26 mouse cellular contexts compared by ENCODE assay signal in genomic region chr14:59891491-59891890, GRCm38 (mm10).
DNase-seq lines count a peak whose midpoint lies in the region; ATAC-seq and TF ChIP-seq lines count a peak whose summit lies in the region.
"Had no signal": no experiment of that assay in that cellular context is flagged by ENCODE, and none has a peak within 500 bp of the region (broad histone marks: within the 10 kb centered on the region; RNA-seq: fewer than 3 reads in every experiment).

No protein-coding gene starts in this region.

- 42% methylated on average over 5 of the region's 5 CpGs for WGBS in kidney, adult 2 months
- WGBS in midbrain, embryonic 14.5 days, result 87% methylated on average over 5 of the region's 5 CpGs

- H3K36me3 ChIP-seq in kidney, adult 2 months (ENCODE audit: control insufficient read depth, insufficient read depth, low read length), result no peaks in the 10 kb centered on the region
- H3K36me3 ChIP-seq in midbrain, embryonic 14.5 days (ENCODE audit: control insufficient read depth, insufficient read depth, low read length), result no peaks in the 10 kb centered on the region
- H3K36me3 ChIP-seq: embryonic facial prominence, embryonic 13.5 days; forebrain, embryonic 10.5 days; heart, embryonic 12.5 days; hindbrain, embryonic 13.5 days; limb, embryonic 15.5 days; midbrain, embryonic 15.5 days; neural tube, embryonic 15.5 days had no signal

- no peaks in the 10 kb centered on the region for H3K9me3 ChIP-seq in midbrain, embryonic 14.5 days (ENCODE audit: control insufficient read depth, low read length)
- H3K9me3 ChIP-seq: embryonic facial prominence, embryonic 13.5 days; forebrain, embryonic 10.5 days; heart, embryonic 12.5 days; hindbrain, embryonic 13.5 days; limb, embryonic 15.5 days; midbrain, embryonic 15.5 days; neural tube, embryonic 15.5 days had no signal

- TF ChIP-seq POLR2A in kidney, adult 2 months (IDR thresholded peaks at IDR 0.05; ENCODE audit: low read depth, low read length), result no peak

- no peak for ATAC-seq in midbrain, embryonic 14.5 days (ENCODE audit: low FRiP score, low TSS enrichment)
- ATAC-seq: forebrain, embryonic 16.5 days; intestine, embryonic 16.5 days; midbrain, embryonic 15.5 days had no signal

- H3K27me3 ChIP-seq in kidney, adult 2 months (replicated peaks; ENCODE audit: control insufficient read depth, insufficient read depth, low read length), result peaks cover 1% of the 10 kb centered on the region; the same call in 1 of the 2 replicates
- no peaks in the 10 kb centered on the region for H3K27me3 ChIP-seq in midbrain, embryonic 14.5 days (ENCODE audit: control insufficient read depth, insufficient read depth, low read length)
- H3K27me3 ChIP-seq: CH12.LX; embryonic facial prominence, embryonic 13.5 days; heart, embryonic 12.5 days; hindbrain, embryonic 13.5 days; midbrain, embryonic 15.5 days; neural tube, embryonic 15.5 days had no signal

- DNase-seq in cerebellum, adult 11 months, result peak; percentile 24
- DNase-seq in cerebellum, postnatal 36 days, result no peak
- peak; percentile 63 for DNase-seq in kidney, adult 2 months
- DNase-seq in kidney, postnatal 4 days, result no peak
- DNase-seq in brain, adult 2 months (ENCODE audit: low read depth, low spot score), result peak; percentile 26
- peak; percentile 50 to 55 for DNase-seq in cerebellum, postnatal 14 days
- DNase-seq in ovary, adult 18-20 months (ENCODE audit: low spot score), result no peak
- DNase-seq in midbrain, embryonic 14.5 days, result no peak
- DNase-seq: adrenal gland, adult 8-10 months; heart, adult 2 months; heart, postnatal 4 days; lung, adult 2 months; lung, postnatal 10 days; spleen, adult 18-20 months; thymus, postnatal 25 days had no signal

- H3K4me3 ChIP-seq in kidney, adult 2 months (ENCODE audit: insufficient read depth, low read depth, low read length), result no peak overlapping the region
- H3K4me3 ChIP-seq in midbrain, embryonic 14.5 days (replicated peaks; ENCODE audit: low read depth, low read length), result no peak overlapping the region
- H3K4me3 ChIP-seq: embryonic facial prominence, embryonic 13.5 days; forebrain, embryonic 10.5 days; heart, adult 2 months; heart, embryonic 12.5 days; hindbrain, embryonic 13.5 days; limb, embryonic 15.5 days; midbrain, embryonic 15.5 days; neural tube, embryonic 15.5 days had no signal

- no peaks in the 10 kb centered on the region for H3K4me1 ChIP-seq in kidney, adult 2 months (ENCODE audit: control insufficient read depth, insufficient read depth, low read length)
- no peaks in the 10 kb centered on the region for H3K4me1 ChIP-seq in midbrain, embryonic 14.5 days (ENCODE audit: control insufficient read depth, insufficient read depth, low read length)

- H3K4me2 ChIP-seq in midbrain, embryonic 14.5 days (ENCODE audit: low read length), result no peak overlapping the region
- H3K4me2 ChIP-seq: embryonic facial prominence, embryonic 13.5 days; heart, embryonic 12.5 days; hindbrain, embryonic 13.5 days; limb, embryonic 15.5 days; midbrain, embryonic 15.5 days; neural tube, embryonic 15.5 days had no signal

- TF ChIP-seq CTCF in kidney, adult 2 months (conservative IDR thresholded peaks at IDR 0.05; ENCODE audit: insufficient read depth, insufficient read length, low read depth, low read length), result no peak

- H3K27ac ChIP-seq in kidney, adult 2 months (ENCODE audit: insufficient read depth, low read depth, low read length), result no peak overlapping the region
- H3K27ac ChIP-seq in midbrain, embryonic 14.5 days (replicated peaks; ENCODE audit: low read depth, low read length), result no peak overlapping the region
- H3K27ac ChIP-seq: embryonic facial prominence, embryonic 13.5 days; forebrain, embryonic 10.5 days; heart, adult 2 months; hindbrain, embryonic 13.5 days; liver, embryonic 14.5 days; midbrain, embryonic 15.5 days; neural tube, embryonic 15.5 days had no signal

- H3K9ac ChIP-seq in midbrain, embryonic 14.5 days (replicated peaks; ENCODE audit: low read length), result no peak overlapping the region
- H3K9ac ChIP-seq: embryonic facial prominence, embryonic 13.5 days; heart, embryonic 12.5 days; hindbrain, embryonic 13.5 days; limb, embryonic 15.5 days; liver, embryonic 14.5 days; midbrain, embryonic 15.5 days; neural tube, embryonic 15.5 days had no signal

Comparison
In these comparisons a context has a peak if more than half of its experiments do, and no peak if none do; other contexts are left out.
1. DNase-seq: peak in cerebellum, adult 11 months (single experiment), kidney, adult 2 months (single experiment), brain, adult 2 months (single experiment) and cerebellum, postnatal 14 days (2 of 2); none in cerebellum, postnatal 36 days (0 of 2), kidney, postnatal 4 days (0 of 2), ovary, adult 18-20 months (single experiment) and midbrain, embryonic 14.5 days (single experiment).